Mouse (Mus musculus): ENCODE results near the gene Ercc6l2. TPM values are rescaled to one million over a fixed set of nuclear protein-coding genes. Genes with fewer than 3 reads are reported as not detected.
A peak's percentile ranks its signal among the peaks of the same experiment; 100 is the strongest.

The Ercc6l2 gene
- polyA plus RNA-seq, 1 experiment: 6.2 TPM

DNA sequence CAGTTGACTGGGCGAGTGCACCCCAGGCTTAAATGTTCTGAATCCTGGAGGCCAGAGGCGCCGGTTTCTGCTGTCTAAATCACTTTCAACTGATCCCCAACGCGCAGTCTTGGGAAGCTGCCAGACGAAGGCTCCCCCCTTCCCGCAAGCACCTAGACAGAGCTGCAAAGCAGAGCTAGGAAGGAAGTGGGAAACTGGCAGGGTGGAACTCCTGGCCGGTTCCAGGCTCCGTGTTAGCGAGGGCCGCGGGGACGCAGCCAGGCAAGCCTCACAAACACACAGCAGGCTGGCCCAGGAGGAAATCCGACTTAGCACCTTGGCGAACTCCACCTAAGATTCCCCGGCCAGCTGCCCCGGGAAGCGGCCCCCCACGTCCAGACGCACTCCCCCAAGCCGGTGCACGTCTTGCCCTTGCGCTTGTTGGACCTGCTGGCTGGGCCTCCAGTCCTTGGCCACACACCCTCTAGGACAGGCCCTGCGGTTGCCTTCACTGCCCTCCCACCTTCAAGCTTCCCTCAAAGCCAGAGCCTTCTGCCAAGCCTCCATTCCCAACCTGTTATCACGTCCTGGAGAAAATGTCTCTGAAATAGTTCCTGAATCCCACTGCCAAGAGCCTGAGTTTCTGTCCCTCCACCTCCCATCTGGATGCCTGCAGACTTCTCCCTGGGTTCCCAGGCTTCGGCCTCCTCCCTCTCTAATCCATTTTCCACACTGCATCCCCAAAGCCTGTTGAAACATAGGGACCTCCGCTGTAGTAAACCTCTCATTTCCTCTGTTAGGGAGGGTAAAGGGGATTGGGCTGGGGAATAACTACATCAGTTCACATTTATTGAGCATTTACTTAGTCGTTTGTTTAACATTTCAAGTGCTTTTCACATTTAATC lies 86.9 kb downstream of the Ercc6l2 start:
- Histone ChIP-seq H3K27ac (ENCODE audit: control insufficient read depth, insufficient read depth, low read length) (no peak overlapping the region), H3K4me1 (replicated peaks; ENCODE audit: control insufficient read depth, insufficient read depth, low read length) (peaks cover 22% of the 10 kb centered on the region), H3K4me3 (ENCODE audit: control insufficient read depth, insufficient read depth, low read length) (peak overlapping the region; percentile 27), H3K36me3 (ENCODE audit: control insufficient read depth, insufficient read depth, low read length) (0 out of 2 replicates have a peak, but pooled peaks cover 7% of the 10 kb centered on the region), H3K27me3 (ENCODE audit: control insufficient read depth, insufficient read depth, low read length) (no peaks in the 10 kb centered on the region)
- peak; percentile 18 for DNase-seq
- WGBS: 38% methylated on average over 28 of the region's 28 CpGs
- TF ChIP-seq CTCF (IDR thresholded peaks at IDR 0.05; ENCODE audit: borderline replicate concordance, control insufficient read depth, extremely low read depth, insufficient read depth, low read length, poor library complexity) (no peak), POLR2A (IDR thresholded peaks at IDR 0.05; ENCODE audit: control insufficient read depth, extremely low read depth, insufficient read depth, low read length, poor library complexity) (no peak)

DNA sequence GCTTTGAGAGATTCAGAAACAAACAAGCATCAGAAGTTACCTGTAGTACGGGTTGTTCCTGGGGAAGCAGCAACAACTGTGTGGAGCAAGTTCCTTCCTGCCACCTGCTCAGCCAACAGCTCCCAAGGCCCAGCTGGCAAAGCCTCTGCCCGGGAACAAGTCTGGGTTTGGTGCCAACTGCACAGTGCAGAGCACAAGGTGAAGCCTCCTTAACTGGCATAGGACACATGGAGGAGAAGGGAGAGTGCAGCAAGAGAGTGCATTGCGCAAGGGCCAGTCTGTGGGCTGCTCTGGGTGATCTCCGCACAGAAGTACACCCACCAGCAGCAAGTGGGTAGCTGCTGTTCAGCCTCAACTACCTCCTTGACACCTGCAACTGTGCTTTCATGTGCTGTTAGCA lies 91.5 kb downstream of the Ercc6l2 start:
- 33% methylated on average over 4 of the region's 4 CpGs for WGBS
- H3K36me3 ChIP-seq (ENCODE audit: control insufficient read depth, insufficient read depth, low read length): no peaks in the 10 kb centered on the region
- DNase-seq: no peak
- no peak overlapping the region for H3K4me3 ChIP-seq (ENCODE audit: control insufficient read depth, insufficient read depth, low read length)
- H3K4me1 ChIP-seq (replicated peaks; ENCODE audit: control insufficient read depth, insufficient read depth, low read length): peaks cover 13% of the 10 kb centered on the region
- peak overlapping the region; percentile 36; the same call in 1 of the 2 replicates for H3K27ac ChIP-seq (ENCODE audit: control insufficient read depth, insufficient read depth, low read length)
- H3K27me3 ChIP-seq (ENCODE audit: control insufficient read depth, insufficient read depth, low read length): no peaks in the 10 kb centered on the region
- TF ChIP-seq CTCF (IDR thresholded peaks at IDR 0.05; ENCODE audit: borderline replicate concordance, control insufficient read depth, extremely low read depth, insufficient read depth, low read length, poor library complexity): no peak
- TF ChIP-seq POLR2A (IDR thresholded peaks at IDR 0.05; ENCODE audit: control insufficient read depth, extremely low read depth, insufficient read depth, low read length, poor library complexity): no peak

DNA sequence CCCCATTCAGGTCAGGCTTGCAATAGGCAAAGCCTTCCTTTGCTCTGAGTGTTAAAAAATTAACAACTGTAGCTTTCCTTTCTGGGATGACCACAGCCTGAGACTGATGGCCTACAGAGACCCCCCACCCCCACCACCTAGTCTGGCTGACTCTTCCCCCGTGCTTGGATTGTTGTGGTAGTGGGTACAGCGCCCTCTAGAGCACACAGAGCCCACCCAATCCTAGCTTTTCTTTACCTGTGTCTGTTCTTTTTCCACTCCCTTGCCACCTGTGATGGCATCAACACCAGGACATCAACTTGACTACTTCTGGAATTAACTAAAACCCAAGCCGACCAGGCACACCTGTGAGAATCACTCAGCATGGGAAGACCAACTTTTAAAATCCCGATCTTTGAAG lies 92.4 kb downstream of the Ercc6l2 start:
- H3K4me3 ChIP-seq (ENCODE audit: control insufficient read depth, insufficient read depth, low read length): no peak overlapping the region
- TF ChIP-seq POLR2A (IDR thresholded peaks at IDR 0.05; ENCODE audit: control insufficient read depth, extremely low read depth, insufficient read depth, low read length, poor library complexity): no peak
- no peak for TF ChIP-seq CTCF (IDR thresholded peaks at IDR 0.05; ENCODE audit: borderline replicate concordance, control insufficient read depth, extremely low read depth, insufficient read depth, low read length, poor library complexity)
- no peaks in the 10 kb centered on the region for H3K36me3 ChIP-seq (ENCODE audit: control insufficient read depth, insufficient read depth, low read length)
- DNase-seq: peak; percentile 21
- peaks cover 8% of the 10 kb centered on the region for H3K4me1 ChIP-seq (replicated peaks; ENCODE audit: control insufficient read depth, insufficient read depth, low read length)
- no peaks in the 10 kb centered on the region for H3K27me3 ChIP-seq (ENCODE audit: control insufficient read depth, insufficient read depth, low read length)
- WGBS: 68% methylated on average over 4 of the region's 4 CpGs
- no peak overlapping the region for H3K27ac ChIP-seq (ENCODE audit: control insufficient read depth, insufficient read depth, low read length)

DNA sequence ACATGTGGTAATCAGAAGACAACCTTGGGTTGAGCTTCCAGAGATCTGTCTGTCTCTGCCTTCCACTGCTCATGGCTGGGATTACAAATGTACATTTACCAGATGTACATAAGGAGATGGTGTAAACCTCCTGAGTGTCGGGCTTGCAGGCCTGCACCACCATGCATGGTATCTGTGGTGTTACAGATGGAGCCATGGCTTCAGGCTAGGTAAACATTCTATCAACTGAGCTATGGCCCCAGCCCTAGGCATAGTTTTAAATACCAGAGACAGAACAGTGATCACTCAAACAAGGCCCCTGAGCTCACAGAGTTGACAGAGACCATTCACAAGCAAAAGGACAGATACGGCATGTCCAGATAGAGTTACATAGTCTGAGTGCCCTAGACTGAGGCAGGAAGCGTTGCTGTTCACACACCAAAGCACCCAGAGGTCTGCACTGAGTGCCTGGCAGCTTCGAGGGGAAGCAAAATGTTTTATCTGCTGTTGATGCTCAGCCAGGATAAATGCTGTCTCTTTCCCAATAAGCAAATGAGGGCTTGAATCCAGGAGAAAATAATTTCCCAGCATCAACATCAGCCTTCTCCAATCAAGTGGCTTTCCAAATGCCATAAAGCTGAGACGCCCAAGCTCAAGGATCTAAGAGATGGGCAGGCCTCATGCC lies 95.2 kb downstream of the Ercc6l2 start:
- no peak overlapping the region for H3K4me3 ChIP-seq (ENCODE audit: control insufficient read depth, insufficient read depth, low read length)
- H3K4me1 ChIP-seq (replicated peaks; ENCODE audit: control insufficient read depth, insufficient read depth, low read length): peaks cover 8% of the 10 kb centered on the region
- TF ChIP-seq POLR2A (IDR thresholded peaks at IDR 0.05; ENCODE audit: control insufficient read depth, extremely low read depth, insufficient read depth, low read length, poor library complexity) (no peak), CTCF (IDR thresholded peaks at IDR 0.05; ENCODE audit: borderline replicate concordance, control insufficient read depth, extremely low read depth, insufficient read depth, low read length, poor library complexity) (no peak)
- 90% methylated on average over 5 of the region's 5 CpGs for WGBS
- H3K27ac ChIP-seq (ENCODE audit: control insufficient read depth, insufficient read depth, low read length): no peak overlapping the region
- H3K27me3 ChIP-seq (ENCODE audit: control insufficient read depth, insufficient read depth, low read length): no peaks in the 10 kb centered on the region
- H3K36me3 ChIP-seq (ENCODE audit: control insufficient read depth, insufficient read depth, low read length): no peaks in the 10 kb centered on the region
- DNase-seq: no peak

DNA sequence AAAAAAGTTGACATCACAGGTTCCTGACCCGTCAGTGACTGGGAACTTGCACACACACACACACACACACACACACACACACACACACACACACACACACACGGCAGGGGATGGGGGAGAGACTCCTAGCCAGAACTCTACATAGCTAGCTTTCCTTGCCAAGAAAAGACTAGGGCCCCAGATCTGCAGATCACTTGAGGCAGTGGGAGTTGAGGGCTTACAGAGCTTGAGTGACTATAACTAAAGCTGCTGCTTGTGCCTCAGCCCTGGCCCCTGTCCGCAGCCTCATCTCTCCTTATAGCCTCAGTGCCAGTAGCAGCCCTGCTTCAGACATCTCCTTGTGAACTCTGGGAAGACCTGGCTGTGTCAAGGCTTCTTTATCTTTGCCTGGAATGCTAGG lies 96.6 kb downstream of the Ercc6l2 start:
- DNase-seq: no peak
- TF ChIP-seq CTCF (IDR thresholded peaks at IDR 0.05; ENCODE audit: borderline replicate concordance, control insufficient read depth, extremely low read depth, insufficient read depth, low read length, poor library complexity) (no peak), POLR2A (IDR thresholded peaks at IDR 0.05; ENCODE audit: control insufficient read depth, extremely low read depth, insufficient read depth, low read length, poor library complexity) (no peak)
- no peaks in the 10 kb centered on the region for H3K36me3 ChIP-seq (ENCODE audit: control insufficient read depth, insufficient read depth, low read length)
- H3K27me3 ChIP-seq (ENCODE audit: control insufficient read depth, insufficient read depth, low read length): no peaks in the 10 kb centered on the region
- no peak overlapping the region for H3K4me3 ChIP-seq (ENCODE audit: control insufficient read depth, insufficient read depth, low read length)
- H3K4me1 ChIP-seq (replicated peaks; ENCODE audit: control insufficient read depth, insufficient read depth, low read length): peaks cover 2% of the 10 kb centered on the region
- H3K27ac ChIP-seq (ENCODE audit: control insufficient read depth, insufficient read depth, low read length): no peak overlapping the region
- 83% methylated on average over 3 of the region's 3 CpGs for WGBS

DNA sequence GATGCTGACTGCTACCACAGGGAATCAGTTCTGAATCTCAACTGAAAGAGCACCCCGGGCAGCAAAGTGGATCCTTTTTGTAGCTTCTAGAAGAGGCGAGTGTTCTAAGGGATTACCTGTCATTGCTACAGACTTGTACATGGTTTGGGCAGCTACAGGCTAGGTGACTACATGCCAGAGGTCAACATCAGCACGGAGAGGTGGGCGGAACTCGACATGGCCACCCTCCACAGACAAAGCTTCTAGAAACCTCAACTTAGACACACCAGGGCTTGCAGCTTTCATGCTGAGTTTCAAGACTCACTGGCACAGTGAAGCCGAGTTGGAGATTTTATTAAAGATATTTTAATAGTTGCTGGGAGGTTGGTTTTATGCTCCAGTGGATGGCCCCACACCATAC lies 98.1 kb downstream of the Ercc6l2 start:
- TF ChIP-seq POLR2A (IDR thresholded peaks at IDR 0.05; ENCODE audit: control insufficient read depth, extremely low read depth, insufficient read depth, low read length, poor library complexity): no peak
- no peak for TF ChIP-seq CTCF (IDR thresholded peaks at IDR 0.05; ENCODE audit: borderline replicate concordance, control insufficient read depth, extremely low read depth, insufficient read depth, low read length, poor library complexity)
- DNase-seq: no peak
- 97% methylated on average over 6 of the region's 6 CpGs for WGBS
- Histone ChIP-seq H3K27me3 (ENCODE audit: control insufficient read depth, insufficient read depth, low read length) (no peaks in the 10 kb centered on the region), H3K36me3 (ENCODE audit: control insufficient read depth, insufficient read depth, low read length) (no peaks in the 10 kb centered on the region), H3K4me1 (replicated peaks; ENCODE audit: control insufficient read depth, insufficient read depth, low read length) (no peaks in the 10 kb centered on the region), H3K4me3 (ENCODE audit: control insufficient read depth, insufficient read depth, low read length) (no peak overlapping the region), H3K27ac (ENCODE audit: control insufficient read depth, insufficient read depth, low read length) (no peak overlapping the region)
